Mouse (Mus musculus) naive thymus-derived CD4-positive, alpha-beta T cell, adult 2 months (primary cell): ENCODE measurements around the gene Wwc2.

Experiments used
- DNase-seq: peaks from one replicate; pipeline ENCODE4 v3.0.0-alpha.2; 2011; ENCODE audit warnings: low read depth

Wwc2 gene

GRCm38 (mm10) chr8:47939933-47940870 lies 50.5 kb downstream of the Wwc2 start:
- no peak for DNase-seq

DNA sequence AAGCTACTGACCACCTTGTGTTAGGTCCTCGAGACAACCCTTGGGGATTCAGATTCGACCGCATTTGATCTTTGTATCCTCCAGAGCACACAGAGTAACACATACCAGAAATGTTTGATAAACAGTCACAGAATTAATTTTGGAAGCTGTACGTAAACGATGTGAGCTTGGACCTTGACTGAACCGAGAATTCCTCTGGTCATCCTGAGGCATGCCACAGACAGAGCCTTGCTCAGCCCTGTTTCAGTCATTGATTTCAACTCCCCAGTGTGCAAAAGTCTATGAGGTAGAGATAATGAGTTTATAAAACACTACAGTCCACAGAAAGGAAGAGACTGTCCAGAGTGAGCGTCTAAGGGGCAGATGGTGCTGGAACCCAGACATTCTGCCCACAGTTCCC lies 51.5 kb downstream of the Wwc2 start:
- DNase-seq = no peak

DNA sequence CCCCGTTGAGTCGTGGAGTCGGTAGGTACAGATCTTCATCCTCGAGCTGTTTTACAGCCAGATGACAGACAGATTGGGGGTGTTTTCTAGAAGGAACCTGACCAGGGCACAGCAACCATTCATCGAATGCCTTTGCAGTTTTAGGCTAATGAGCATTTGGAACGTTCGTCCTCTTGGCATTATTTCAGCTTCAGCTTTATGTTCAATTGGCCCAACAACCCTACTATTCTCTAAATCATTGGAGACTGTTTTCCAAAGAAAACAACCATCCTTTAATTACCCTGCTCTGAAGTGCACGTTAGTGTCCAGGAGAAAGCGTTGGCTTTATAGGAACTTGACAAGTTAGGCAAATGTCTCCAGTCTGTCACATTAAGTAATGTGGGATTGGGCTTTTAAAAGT lies 54.3 kb downstream of the Wwc2 start:
- no peak for DNase-seq

GRCm38 (mm10) chr8:47935461-47935860 lies 55.3 kb downstream of the Wwc2 start:
- no peak for DNase-seq

- no peak for DNase-seq
Measured at GRCm38 (mm10) chr8:47933087-47933486, 57.6 kb downstream of the Wwc2 start.

DNA sequence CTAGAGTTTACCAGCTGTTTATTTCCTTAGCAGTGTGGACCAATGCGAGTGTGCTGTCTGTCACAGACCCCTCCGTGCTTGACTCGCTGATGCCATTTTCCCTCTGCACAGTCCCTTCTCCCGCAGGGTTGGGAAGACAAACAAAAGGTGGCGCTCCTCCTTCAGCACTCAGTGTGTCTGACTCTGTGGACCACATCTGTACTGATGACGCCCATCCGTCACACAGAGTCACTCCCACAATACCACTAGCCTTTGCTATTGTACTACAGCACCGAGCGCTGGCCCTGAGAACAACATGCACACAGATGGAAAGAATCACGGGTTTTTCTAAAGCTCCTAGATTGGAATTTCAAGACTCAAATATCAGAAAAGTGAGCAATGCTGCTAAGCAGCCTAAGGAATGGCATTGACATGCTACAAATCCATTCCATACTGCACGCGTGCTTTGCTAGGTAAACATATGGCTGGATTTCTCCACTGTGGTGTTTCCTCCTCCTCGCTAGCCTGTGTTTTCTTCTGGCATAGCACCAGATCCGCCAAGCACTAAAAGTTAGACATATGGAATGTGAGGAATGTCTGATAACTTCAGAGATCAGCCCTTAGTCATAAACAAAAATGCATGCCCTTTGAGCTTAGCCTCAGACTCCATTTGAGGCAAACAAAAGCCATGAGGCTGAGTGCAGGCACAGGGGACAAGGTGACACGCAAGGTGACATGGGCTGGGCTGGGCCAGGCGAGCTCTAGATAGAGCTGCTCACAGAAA lies 58.5 kb downstream of the Wwc2 start:
- no peak for DNase-seq

DNA sequence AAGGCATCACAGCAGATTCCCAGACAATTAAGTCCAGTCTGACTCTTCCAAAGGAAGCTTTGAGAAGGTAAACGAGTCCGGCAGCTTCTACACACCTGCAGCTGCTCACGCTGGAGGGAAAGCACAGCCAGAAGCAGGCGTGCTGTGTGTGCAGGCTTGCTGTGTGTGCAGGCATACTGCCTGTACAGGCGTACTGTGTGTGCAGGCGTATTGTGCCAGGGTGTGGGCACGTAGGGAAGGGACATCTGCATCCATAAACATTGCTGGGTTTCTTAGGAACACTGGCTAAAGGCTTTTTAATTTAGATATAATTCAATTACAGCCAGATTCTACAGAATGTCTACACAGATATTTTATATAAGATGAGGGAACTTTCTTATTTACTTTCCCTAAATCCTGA lies 59.4 kb downstream of the Wwc2 start:
- no peak for DNase-seq

DNA sequence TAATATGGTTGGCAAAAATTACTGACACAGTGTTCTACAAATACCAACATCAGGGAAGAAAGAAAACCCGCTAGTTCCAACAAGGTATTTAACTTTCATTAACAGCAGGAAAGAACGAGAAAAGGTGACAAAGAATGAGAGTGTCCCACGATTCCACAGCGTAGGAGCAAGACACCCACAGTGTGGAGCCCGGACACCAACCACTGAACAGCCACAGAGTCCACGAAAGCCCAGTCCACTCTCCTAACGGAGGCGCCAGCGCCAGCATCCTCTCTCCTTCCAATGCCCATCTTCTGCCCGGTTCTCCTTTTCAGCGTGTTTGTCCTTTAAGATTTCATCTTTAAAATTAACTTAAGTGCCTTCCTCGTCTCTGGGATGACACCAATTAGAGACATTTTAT lies 61.1 kb downstream of the Wwc2 start:
- DNase-seq = no peak

GRCm38 (mm10) chr8:47928604-47929185 lies 62.0 kb downstream of the Wwc2 start:
- DNase-seq = no peak

GRCm38 (mm10) chr8:47924921-47925320 lies 65.8 kb downstream of the Wwc2 start:
- no peak for DNase-seq

- DNase-seq = no peak
Measured at GRCm38 (mm10) chr8:47922816-47923215, 67.9 kb downstream of the Wwc2 start.

GRCm38 (mm10) chr8:47922011-47922410 lies 68.7 kb downstream of the Wwc2 start:
- DNase-seq = no peak

DNA sequence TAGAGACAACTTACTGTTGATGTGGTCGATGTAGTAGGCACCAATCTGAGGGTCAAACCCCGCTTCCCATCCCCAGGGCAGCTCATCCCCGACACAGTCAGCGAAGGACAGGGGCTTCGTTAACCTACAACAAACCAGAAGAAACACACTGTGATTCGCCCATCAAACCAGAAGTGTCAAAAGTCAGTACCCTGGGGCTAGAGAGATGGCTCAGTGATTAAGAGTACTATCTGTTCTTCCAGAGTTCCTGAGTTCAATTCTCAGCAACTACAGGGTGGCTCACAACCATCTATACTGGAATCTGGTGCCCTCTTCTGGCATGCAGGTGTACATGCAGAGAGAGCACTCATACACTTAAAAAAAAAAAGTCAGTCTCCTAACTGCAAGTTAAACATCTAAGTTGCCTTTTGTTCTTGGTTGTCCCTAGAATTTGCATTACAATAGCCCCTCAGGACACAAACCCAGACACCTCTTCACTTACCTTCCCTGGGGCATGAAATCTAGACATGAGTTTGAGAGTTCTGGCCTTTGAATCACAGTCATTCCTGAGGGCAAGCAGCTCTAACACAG lies 70.1 kb downstream of the Wwc2 start:
- DNase-seq = no peak

DNA sequence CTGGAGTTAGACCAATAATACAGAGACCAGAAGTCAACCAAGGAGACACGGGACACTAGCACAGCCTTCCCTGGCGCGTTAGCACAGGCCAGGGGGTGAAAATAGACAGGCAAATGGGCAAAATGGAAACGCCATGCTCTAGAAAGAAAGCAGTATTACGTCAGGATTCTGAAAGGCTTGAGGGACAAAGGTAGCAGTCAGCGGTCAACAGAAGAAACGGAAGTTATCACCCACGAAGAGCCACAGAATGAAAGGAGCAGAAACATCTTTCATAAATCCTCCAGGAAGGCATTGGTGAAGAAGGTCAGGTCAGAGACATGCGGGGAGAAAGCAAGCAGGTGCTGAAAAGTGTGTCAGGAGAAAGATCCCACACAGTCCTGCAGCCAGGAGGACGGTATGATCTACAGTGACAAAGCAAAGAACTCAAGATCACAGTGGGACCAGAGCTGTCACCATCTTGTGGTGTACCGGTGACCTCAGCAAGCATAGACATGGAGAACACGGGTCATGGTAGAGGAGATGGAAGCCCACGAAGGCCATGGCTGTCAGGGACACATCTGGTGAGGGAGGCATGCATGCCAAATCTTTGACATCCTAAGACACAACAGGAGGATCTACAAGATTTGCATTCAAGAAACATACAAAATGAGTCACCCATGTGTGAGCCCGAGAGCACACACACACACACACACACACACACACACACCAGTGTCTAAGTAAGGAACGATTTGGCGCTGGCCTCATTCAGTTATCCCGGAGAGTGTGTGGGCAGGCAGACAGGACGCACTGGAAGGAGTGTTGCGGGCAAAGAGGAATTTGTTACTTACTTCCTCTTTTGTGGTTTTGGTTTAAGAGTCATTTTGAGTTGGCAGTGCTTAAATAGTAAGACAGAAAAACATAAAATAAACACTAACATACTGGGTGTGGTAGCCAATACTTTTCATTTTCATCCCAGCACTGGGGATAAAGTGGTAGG lies 73.4 kb downstream of the Wwc2 start:
- no peak for DNase-seq

GRCm38 (mm10) chr8:47915521-47915920 lies 75.2 kb downstream of the Wwc2 start:
- DNase-seq = no peak

GRCm38 (mm10) chr8:47914946-47915345 lies 75.8 kb downstream of the Wwc2 start:
- DNase-seq = no peak

DNA sequence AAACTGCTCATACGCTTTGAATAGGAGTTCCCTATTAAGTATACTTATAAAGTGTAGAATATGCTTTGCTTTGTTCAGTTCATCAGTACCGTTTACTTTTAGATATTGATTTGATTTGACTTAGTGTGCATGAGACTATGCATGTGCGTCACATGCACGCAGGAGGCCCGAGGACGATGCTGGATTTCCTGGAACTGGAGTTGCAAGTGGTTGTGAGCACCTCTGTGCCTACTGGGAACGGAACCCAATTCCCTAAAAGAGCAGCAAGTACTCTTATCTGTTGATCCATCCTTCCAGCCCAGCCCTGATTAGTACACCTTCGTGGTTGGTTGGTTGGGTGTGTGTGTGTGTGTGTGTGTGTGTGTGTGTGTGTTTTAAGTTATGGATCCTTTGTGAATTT lies 76.6 kb downstream of the Wwc2 start:
- no peak for DNase-seq

DNA sequence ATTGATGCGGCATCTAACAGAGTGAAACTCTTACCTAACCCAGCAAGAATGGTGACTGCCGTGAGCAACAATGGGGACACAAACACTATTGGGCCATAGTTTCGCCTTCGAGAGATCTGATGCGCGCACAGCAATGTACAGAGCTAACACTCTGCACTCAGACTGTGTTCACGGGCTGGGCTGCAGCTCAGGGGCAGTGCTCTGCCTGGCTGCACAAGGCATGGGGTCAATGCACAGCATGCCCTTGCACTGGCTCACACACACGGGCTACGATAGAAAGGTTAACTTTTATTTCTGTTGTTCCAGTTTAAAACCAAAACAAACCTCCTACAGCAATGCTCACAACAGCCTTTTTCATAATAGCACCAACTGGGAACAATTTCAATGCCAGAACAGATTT lies 77.1 kb downstream of the Wwc2 start:
- DNase-seq = no peak

GRCm38 (mm10) chr8:47909681-47910080 lies 81.0 kb downstream of the Wwc2 start:
- no peak for DNase-seq

GRCm38 (mm10) chr8:47907056-47907455 lies 83.7 kb downstream of the Wwc2 start:
- no peak for DNase-seq

- no peak for DNase-seq
Measured at GRCm38 (mm10) chr8:47906142-47906541, 84.6 kb downstream of the Wwc2 start.
